Mouse (Mus musculus): ENCODE data around the gene Zfp936.

GRCm38 (mm10) chr7:43177003-43177702 lies 63.1 kb downstream of the Zfp936 start:
- TF ChIP-seq CTCF (conservative IDR thresholded peaks at IDR 0.05; ENCODE audit: low read length) (no peak), NANOG (IDR thresholded peaks at IDR 0.05; ENCODE audit: borderline replicate concordance, low read length) (no peak), POU5F1 (IDR thresholded peaks at IDR 0.05; ENCODE audit: borderline replicate concordance, low read length) (no peak)
